Mouse (Mus musculus) kidney, embryonic 15.5 days (tissue): ENCODE measurements around the gene 4833427G06Rik. TPM values are rescaled to one million over a fixed set of nuclear protein-coding genes. Genes with fewer than 3 reads are reported as not detected.

Experiments
- microRNA counts: library from miRNA; unstranded; fragments of <30 nt; microRNA quantifications from one replicate; lab custom pipeline; 2016
- microRNA-seq: library from miRNA; unstranded; fragments of <30 nt; microRNA quantifications from one replicate; pipeline ENCODE4, GENCODE M21; 2016
- polyA plus RNA-seq: library from polyadenylated mRNA; unstranded; fragments of >200 nt; fragmentation: Nextera tagmentation; extraction: Ambion mirVana; gene quantifications from 2 replicates; pipeline ENCODE4 v1.2.1, GENCODE M21; 2015

Gene 4833427G06Rik
- polyA plus RNA-seq, 1 experiment from 2014 or later: not detected

MicroRNAs within 50 kb of the gene (microRNA counts, 519-probe panel; counts per million panel counts)
- microRNA mmu-miR-34b-3p (lab: Ali Mortazavi, UCI): 2,562 counts per million, percentile 50 among the panel's probes with 10 or more counts
- microRNA mmu-miR-34b-5p (lab: Ali Mortazavi, UCI): 2,569 counts per million, percentile 52 among the panel's probes with 10 or more counts
- microRNA mmu-miR-34c (lab: Ali Mortazavi, UCI): 3,222 counts per million, percentile 86 among the panel's probes with 10 or more counts

Small RNAs within 50 kb of the gene (microRNA-seq; reads per million reads assigned to microRNA genes)
- 22.9 reads per million, percentile 41 among the genes with 10 or more reads in this experiment for gene Mir34b
- gene Mir34c: 497 reads per million, percentile 74 among the genes with 10 or more reads in this experiment

Other genes starting within 250 kb of the 4833427G06Rik start
- gene Sik2, start 93.0 kb downstream of the 4833427G06Rik start, polyA plus RNA-seq: 18.2 and 21.0 TPM in 2 replicates
- not detected in 2 replicates for gene Btg4, start 41.2 kb downstream of the 4833427G06Rik start, polyA plus RNA-seq
- 7.5 and 8.1 TPM in 2 replicates for gene Layn, start 25.0 kb downstream of the 4833427G06Rik start, polyA plus RNA-seq
- 0.01 and 0.03 TPM in 2 replicates for gene Gm32742, start 63.4 kb upstream of the 4833427G06Rik start, polyA plus RNA-seq
- 0.08 TPM in 1 of 2 replicates, not detected in the other for gene Pou2af1, start 111.6 kb upstream of the 4833427G06Rik start, polyA plus RNA-seq
- 3.7 and 4.1 TPM in 2 replicates for gene Colca2, start 176.5 kb upstream of the 4833427G06Rik start, polyA plus RNA-seq
- gene 1810046K07Rik, start 226.8 kb upstream of the 4833427G06Rik start, polyA plus RNA-seq: not detected in 2 replicates